Mouse (Mus musculus): ENCODE measurements around the gene Gm48551. TPM values are rescaled to one million over a fixed set of nuclear protein-coding genes. Genes with fewer than 3 reads are reported as not detected.

Gm48551 gene
- 1 to 10 TPM in 22 of 26 experiments, under 1 TPM in 3, not detected in 1; 0.38 to 4.3 (median 2.4) TPM for total RNA-seq (2018; cell fraction: chromatin; rRNA removed)
- total RNA-seq (2018; cell fraction: cytosol; rRNA removed), result 1 to 10 TPM in 1 of 26 experiments, under 1 TPM in 25; 0.15 to 1.2 (median 0.53) TPM
- total RNA-seq (2018; cell fraction: nucleus; rRNA removed), result 1 to 10 TPM in 25 of 26 experiments, under 1 TPM in 1; 0.81 to 7.0 (median 2.7) TPM
- 0.07 to 1.0 TPM (median 0.46 TPM) in 3 replicates for polyA plus RNA-seq (2018)

DNA sequence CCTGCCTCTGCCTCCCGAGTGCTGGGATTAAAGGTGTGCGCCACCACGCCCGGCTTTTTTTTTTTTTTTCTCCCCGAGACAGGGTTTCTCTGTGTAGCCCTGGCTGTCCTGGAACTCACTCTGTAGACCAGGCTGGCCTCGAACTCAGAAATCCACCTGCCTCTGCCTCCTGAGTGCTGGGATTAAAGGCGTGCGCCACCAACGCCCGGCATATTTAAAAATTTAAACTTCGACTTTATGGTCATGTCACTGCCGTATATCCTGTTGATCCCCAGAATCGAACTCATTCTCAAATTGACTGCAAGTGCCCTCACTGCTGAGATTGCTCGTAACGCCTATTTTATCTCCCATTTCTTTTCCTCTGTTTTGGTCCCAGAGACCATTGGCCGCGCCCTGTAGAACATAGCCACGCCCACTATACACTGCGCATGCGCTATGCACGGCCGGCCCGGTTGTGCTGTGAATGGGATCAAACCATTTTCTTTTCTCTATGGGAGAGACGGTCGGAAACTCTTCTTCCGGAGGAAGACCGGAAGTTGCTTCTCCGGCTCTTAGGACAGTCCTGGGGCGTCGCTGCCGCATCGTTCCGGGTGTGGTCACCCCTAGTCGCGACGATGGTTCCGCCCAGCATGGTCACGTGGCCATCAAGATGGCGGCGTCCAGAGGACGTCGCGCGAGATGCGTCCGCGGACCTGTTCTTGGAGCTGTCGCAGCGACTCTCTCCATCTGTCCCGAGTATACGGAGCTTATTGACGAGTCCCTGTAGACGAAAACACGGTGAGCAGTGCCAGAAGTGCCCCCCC lies at the start of gene Gm48551, which contains the start of gene Dohh:
Gm48551 (plus strand) TSS at position 665 of the 803 bp plus-strand sequence.
Dohh (plus strand) TSS at position 627 of the 803 bp plus-strand sequence.
- WGBS (ENCODE audit: missing documents), result 5% methylated on average over 48 of the region's 54 CpGs
- Histone ChIP-seq H3K36me3 (ENCODE audit: inconsistent target) (peaks cover 22% of the 10 kb centered on the region; the same call in 1 of the 2 replicates), H3K4me3 (ENCODE audit: inconsistent target) (peak within 1 kb of the TSS; percentile 100), H3K27ac (peak within 1 kb of the TSS; percentile 89), H3K79me2 (ENCODE audit: inconsistent target) (peaks cover 32% of the 10 kb centered on the region)

DNA sequence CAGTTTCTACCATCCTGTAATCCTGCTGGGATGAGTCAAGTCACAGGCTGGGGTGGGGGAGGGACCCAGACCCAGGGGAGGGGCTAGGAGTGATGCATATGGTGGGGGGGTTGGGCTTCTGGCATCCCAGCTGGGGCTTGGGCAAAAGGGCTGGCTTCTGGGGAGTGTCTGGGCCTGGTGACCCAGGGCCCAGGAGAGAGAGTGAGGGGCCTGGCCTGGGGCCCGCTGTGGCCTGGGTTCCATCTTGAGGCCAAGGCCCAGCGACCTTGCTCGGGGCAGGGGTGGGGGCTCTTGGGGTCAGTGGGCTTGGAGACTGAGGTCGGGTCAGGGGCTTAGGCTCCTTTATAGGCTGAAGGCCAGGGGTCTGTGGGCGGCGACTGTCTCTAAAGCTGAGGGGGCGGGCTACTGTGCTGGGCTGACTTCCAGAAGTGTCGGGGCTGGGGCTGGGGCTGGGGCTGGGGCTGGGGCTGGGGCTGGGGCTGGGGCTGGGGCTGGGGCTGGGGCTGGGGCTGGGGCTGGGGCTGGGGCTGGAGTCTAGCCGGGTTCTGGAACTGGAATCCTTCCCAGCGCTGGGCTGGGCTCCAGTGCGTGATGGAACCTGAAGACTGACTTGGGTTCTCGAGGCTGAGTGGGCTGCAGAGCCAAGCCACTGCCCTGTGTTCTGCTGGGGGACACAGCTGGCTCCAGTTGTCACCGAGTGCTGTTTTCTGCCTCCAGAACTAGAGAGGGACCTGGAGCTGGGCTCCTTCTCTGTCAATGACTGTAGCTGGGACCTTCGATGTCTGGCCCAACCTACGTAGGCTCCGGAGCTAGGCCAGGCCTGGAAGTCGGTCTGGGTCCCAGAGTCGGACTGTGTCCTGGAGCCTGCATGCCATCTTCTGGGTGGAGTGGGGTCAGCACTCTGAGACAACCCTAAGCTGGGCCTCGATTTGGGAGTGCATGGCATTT lies 48.6 kb upstream of the Gm48551 start:
- Histone ChIP-seq H3K4me3 (ENCODE audit: inconsistent target) (no peak overlapping the region), H3K36me3 (ENCODE audit: inconsistent target) (no peaks in the 10 kb centered on the region), H3K79me2 (ENCODE audit: inconsistent target) (no peaks in the 10 kb centered on the region), H3K27ac (no peak overlapping the region)
- 83% methylated on average over 15 of the region's 19 CpGs for WGBS (ENCODE audit: missing documents)

DNA sequence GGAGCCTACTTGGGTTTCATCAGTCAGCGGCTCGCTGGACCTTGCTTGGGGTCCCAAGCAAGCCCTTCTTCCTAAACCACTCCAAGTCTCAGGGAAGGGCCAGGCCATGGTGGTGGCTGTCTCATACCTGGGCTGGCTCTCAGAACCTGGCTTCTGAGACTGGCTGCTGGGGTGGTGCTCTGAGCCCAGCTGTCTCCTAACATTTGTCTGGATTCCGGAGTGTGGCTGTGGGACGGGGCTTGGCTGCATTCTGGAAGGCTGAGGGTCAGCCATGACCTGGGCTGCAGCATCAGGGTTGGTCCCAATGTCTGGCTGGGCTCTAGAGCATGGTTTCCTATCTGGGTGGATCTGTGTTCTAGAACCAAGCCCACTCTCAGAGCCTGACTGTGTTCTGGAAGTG lies 47.7 kb upstream of the Gm48551 start:
- WGBS (ENCODE audit: missing documents), result 87% methylated on average over 4 of the region's 4 CpGs
- Histone ChIP-seq H3K79me2 (ENCODE audit: inconsistent target) (no peaks in the 10 kb centered on the region), H3K27ac (no peak overlapping the region), H3K36me3 (ENCODE audit: inconsistent target) (no peaks in the 10 kb centered on the region), H3K4me3 (ENCODE audit: inconsistent target) (no peak overlapping the region)

DNA sequence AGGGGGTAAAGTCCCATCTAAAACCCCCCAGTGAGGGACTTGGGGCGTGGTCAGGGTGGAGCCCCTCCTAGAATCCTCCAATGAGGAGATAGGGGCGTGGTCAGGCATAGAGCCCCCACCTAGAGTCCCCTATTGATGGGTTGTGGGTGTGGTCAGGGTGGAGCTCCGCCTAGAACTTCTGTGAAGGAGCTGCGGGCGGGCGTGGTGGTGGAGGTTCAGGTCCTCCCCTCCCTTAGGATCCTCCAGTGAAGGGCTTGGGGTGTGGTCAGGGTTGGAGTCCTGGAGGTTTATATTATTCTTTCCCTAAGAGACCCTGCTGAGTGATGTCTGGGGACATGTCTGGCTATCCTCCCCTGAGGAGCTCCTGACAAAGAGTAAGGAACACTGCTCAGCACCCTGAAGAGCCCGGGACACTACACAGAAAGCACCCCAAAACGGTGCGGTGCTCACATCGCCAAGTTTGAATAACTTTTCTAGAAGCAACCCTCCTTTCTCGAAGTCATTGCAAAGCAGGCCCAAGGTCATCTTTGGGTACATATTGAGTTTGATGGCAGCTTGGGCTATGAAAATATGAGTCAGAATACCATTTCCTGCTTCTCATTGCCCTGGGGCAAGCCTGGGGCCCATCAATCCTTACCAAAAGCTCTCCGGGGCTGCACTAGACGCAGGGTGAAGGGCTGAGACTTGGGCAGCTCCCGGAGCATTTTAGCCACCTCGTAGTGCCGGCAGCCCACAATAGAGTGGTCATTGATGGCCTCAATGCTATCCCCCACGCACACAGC lies 43.5 kb upstream of the Gm48551 start:
- Histone ChIP-seq H3K4me3 (ENCODE audit: inconsistent target) (no peak overlapping the region), H3K27ac (no peak overlapping the region), H3K79me2 (ENCODE audit: inconsistent target) (no peaks in the 10 kb centered on the region), H3K36me3 (ENCODE audit: inconsistent target) (no peaks in the 10 kb centered on the region)
- 85% methylated on average over 17 of the region's 17 CpGs for WGBS (ENCODE audit: missing documents)

DNA sequence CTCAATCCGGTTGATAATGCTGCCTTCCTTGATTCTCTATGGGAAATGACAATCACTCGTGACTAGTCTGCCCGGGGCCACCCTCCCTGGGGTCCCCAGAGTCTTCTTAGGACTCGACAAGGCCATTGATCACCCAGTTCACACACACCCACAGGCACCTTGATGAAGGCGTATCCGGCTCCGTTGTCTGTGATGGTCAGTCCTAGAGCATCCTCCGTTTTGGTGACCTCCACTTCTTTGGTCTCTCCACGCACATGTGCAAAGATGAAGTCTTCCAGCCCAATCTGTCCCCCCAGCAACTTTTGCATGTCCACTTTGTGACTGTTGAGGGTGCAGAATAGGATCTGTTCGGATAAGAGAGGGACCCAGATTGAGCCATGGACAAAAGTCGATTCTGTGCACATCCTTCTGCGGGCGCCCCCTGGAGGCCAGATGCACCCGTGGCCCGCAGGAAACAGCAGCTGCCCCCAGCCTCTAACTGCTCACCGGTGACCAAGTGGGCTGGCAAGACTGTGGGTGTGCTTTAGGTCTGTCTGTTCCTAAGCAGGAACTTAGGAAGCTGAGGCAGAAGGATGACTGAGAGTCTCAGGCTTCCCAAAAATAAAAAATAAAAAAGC lies 42.8 kb upstream of the Gm48551 start:
- no peaks in the 10 kb centered on the region for H3K36me3 ChIP-seq (ENCODE audit: inconsistent target)
- no peaks in the 10 kb centered on the region for H3K79me2 ChIP-seq (ENCODE audit: inconsistent target)
- H3K4me3 ChIP-seq (ENCODE audit: inconsistent target), result no peak overlapping the region
- no peak overlapping the region for H3K27ac ChIP-seq
- WGBS (ENCODE audit: missing documents), result 50% methylated on average over 16 of the region's 16 CpGs

DNA sequence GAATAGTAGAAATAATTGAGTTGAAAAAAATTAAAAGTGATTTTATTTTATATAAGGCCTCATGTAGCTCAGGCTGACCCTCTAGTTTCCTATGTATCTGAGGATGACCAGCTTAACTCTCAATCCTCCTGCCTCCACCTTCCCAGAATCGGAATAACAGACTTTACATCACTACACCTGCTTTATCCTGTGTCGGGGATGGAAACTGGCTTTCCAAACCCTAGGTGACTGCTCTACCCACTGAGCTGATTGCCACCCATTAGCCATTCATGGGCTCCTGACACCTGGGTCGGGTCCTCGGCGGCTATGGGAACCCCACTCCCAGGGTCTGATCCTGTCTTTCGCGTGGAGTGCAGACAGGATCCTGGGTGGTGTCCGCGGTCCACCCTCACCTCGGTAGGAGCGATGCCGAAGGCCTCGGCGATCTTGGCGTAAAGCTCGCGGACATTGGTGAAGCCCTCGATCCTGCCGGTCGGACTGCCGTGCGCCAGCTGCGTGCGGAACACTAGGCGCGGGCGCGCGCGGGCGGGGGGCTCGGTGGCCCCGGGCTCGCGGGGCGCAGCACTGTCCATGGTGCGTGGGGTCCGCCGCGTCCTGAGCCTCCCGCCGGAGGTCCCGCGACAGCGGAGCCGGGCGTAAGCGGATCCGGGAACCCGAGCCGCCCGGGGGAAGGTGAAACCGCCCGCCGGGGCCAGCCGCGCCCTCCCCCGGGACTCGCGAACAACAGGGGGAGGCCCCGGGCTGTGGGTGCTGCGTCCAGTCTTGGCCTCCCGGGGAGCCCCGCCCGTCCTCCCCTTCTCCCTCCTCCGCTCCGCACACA lies 41.4 kb upstream of the Gm48551 start, which contains the start of gene Gipc3:
Gipc3 (minus strand) TSS at position 581 of the 820 bp plus-strand sequence.
- no peaks in the 10 kb centered on the region for H3K36me3 ChIP-seq (ENCODE audit: inconsistent target)
- WGBS (ENCODE audit: missing documents), result 7% methylated on average over 44 of the region's 67 CpGs
- no peak within 1 kb of the TSS for H3K4me3 ChIP-seq (ENCODE audit: inconsistent target)
- H3K27ac ChIP-seq, result no peak within 1 kb of the TSS
- H3K79me2 ChIP-seq (ENCODE audit: inconsistent target), result no peaks in the 10 kb centered on the region

DNA sequence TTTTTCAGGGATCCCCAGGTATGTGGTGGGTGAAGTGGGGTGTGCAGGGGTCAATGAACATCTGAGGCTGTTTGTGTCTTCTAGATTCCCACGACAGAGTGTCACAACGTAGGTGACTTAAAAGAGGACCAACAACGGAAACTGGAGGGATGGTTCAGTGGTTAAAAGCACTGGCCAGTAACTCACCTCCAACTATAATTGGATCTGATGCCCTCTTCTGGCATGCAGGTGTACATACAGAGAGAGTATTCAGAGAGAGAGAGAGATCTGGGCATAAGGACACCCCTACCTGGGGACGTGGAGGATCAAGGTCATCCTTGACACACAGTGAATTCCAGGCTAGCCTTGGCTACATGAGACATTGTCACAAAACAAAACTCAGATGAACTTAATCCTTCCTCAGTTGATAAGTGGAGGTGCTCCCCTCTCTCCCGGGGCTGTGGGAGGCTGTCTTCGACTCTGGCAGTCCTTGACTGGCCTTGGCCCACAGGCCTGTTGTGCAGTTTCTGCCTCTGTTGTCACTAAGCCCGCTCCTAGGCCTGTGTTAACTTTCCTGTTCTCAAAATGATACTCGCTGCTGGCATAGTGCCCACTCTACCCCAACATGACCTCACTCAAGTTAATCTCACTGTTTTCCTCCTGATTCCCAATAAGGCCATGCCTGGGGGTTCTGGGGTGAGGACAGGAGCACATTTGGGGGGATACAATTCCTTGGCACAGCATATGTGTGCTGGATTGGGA lies 39.7 kb upstream of the Gm48551 start:
- 48% methylated on average over 8 of the region's 8 CpGs for WGBS (ENCODE audit: missing documents)
- no peaks in the 10 kb centered on the region for H3K79me2 ChIP-seq (ENCODE audit: inconsistent target)
- H3K36me3 ChIP-seq (ENCODE audit: inconsistent target), result no peaks in the 10 kb centered on the region; the same call in 1 of the 2 replicates
- no peak overlapping the region for H3K27ac ChIP-seq
- no peak overlapping the region for H3K4me3 ChIP-seq (ENCODE audit: inconsistent target)

DNA sequence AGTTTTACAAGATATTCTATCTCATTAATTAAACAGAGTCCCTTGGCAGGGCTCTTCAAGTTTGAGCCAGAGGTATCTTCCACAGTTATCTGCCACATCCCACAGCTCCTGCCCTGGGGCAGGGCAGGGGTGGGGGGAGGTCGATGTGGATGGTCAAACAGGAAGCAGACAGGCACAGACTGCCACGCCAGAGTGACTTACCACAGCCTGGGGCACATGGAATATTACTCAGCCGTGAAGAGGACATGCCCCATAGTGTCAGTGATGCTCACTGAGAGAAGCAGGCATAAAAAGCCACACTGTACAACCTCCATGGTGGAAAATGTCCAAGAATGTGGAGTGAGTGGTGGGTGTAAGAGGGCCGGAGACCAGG lies 39.1 kb upstream of the Gm48551 start:
- 57% methylated on average over 3 of the region's 4 CpGs for WGBS (ENCODE audit: missing documents)
- Histone ChIP-seq H3K79me2 (ENCODE audit: inconsistent target) (no peaks in the 10 kb centered on the region), H3K27ac (no peak overlapping the region), H3K36me3 (ENCODE audit: inconsistent target) (no peaks in the 10 kb centered on the region; the same call in 1 of the 2 replicates), H3K4me3 (ENCODE audit: inconsistent target) (no peak overlapping the region)

DNA sequence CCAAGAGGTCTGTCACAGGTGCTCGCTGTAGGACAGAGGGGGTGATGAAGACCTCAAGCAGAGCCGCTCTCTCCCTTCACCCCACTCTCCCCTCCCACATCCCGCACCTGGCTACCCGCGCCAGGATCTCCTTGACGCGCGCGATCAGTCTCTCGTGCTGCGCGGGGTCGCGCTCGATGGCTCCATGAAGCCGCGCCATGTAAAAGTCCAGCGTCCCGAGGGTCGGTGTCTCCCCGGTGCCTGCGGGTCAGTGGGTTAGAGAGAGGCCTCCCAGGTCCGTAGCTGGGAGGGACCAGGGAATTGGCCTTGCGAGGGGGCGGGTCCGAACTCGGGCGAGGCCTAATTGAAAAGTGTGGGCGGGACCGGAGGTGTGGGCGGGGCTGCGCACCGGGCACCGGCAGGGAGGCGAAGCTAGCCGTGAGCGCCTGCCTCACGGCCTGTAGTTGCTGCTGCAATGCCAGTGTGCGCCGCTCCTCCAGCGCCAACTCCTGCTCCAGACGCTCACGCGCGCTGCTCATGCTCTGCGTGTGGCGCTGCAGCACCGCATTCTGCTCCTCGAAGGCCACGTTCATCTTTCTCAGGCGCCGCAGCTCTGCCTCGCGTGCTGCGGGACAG lies 37.7 kb upstream of the Gm48551 start:
- H3K4me3 ChIP-seq (ENCODE audit: inconsistent target), result no peak overlapping the region
- 19% methylated on average over 53 of the region's 55 CpGs for WGBS (ENCODE audit: missing documents)
- H3K27ac ChIP-seq, result no peak overlapping the region
- no peaks in the 10 kb centered on the region; the same call in 1 of the 2 replicates for H3K36me3 ChIP-seq (ENCODE audit: inconsistent target)
- H3K79me2 ChIP-seq (ENCODE audit: inconsistent target), result no peaks in the 10 kb centered on the region

DNA sequence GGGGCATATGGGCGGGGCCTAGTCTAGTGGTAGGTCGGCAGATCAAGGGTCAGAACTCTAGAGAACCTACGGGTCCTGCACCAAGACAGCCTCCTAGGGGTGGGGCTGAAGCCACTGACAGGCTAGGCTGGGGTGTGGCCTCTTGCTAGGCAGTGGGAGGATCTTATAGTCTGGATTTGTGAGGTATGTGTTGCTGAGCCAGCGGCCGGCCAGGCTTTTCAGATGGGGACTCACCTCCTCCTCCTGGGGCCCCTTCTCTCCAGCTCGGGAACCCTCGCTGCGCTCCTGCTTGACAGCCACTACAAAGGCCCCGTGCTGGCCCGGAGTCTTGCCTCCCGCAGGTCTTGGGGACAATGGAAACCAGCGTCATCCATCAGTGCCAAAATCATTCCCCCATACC lies 35.1 kb upstream of the Gm48551 start:
- peak overlapping the region; percentile 58 for H3K4me3 ChIP-seq (ENCODE audit: inconsistent target)
- WGBS (ENCODE audit: missing documents), result 26% methylated on average over 12 of the region's 12 CpGs
- no peaks in the 10 kb centered on the region; the same call in 1 of the 2 replicates for H3K36me3 ChIP-seq (ENCODE audit: inconsistent target)
- peak overlapping the region; percentile 51 for H3K27ac ChIP-seq
- H3K79me2 ChIP-seq (ENCODE audit: inconsistent target), result peaks cover 9% of the 10 kb centered on the region; the same call in 1 of the 2 replicates

DNA sequence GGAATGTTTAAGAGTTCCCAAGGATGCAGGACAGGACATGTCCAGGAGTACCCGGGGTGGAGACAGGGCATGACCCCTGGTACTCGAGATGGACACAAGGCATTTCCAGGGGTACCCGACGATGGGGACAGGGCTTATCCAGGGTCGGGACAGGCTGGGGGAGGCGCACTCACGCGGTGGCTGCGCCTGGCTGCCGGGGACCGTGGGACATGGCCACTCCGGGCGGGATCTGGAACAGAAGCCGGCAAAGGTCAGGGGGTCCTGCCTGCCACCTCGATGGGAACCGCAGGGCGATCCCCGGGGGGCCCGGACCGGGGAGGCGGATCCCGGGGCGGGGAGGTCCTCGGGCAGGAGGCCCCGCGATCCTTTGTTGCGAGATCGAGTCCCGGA lies 34.3 kb upstream of the Gm48551 start:
- Histone ChIP-seq H3K36me3 (ENCODE audit: inconsistent target) (no peaks in the 10 kb centered on the region; the same call in 1 of the 2 replicates), H3K4me3 (ENCODE audit: inconsistent target) (peak overlapping the region; percentile 58), H3K79me2 (ENCODE audit: inconsistent target) (peaks cover 16% of the 10 kb centered on the region; the same call in 1 of the 2 replicates), H3K27ac (peak overlapping the region; percentile 51)
- 1% methylated on average over 29 of the region's 29 CpGs for WGBS (ENCODE audit: missing documents)

Measured in macrophage (primary cell).